Mouse (Mus musculus) gastrocnemius, postnatal 4 days (tissue): Measurements from ENCODE around the gene Sirt6. TPM values are rescaled to one million over a fixed set of nuclear protein-coding genes. Genes with fewer than 3 reads are reported as not detected.
A peak's percentile ranks its signal among the peaks of the same experiment; 100 is the strongest.

Experiments
- DNase-seq, 2 experiments: peaks; one replicate each; pipeline ENCODE4 v3.0.0; 2021 to 2022; ENCODE audit warnings: low spot score in 2 of 2, mixed read lengths in 2 of 2
- long read RNA-seq, 2 experiments: library from polyadenylated mRNA; stranded (forward); transcript quantifications; one replicate each; pipeline ENCODE4 v2.0.0; 2021
- total RNA-seq, 2 experiments: library from RNA; stranded (reverse); gene quantifications; 2 replicates each; pipeline ENCODE4 v1.2.3; 2021

The Sirt6 gene
- total RNA-seq, result 10 to 100 TPM; 13.6 to 18.2 TPM
- long read RNA-seq, experiment 1, partial matches to known transcripts, result 1 of 9 reads
- long read RNA-seq, experiment 1, other reads (novel, unspliced or antisense), result 5 of 9 reads
- long read RNA-seq, experiment 2, partial matches to known transcripts, result 3 of 10 reads
- long read RNA-seq, experiment 2, other reads (novel, unspliced or antisense), result 4 of 10 reads

- DNase-seq, result peak; percentile 73 to 88
Measured at GRCm38 (mm10) chr10:81626994-81627835, at the start of gene Sirt6. Gene Sirt6 (minus strand): TSS chr10:81627797.

DNA sequence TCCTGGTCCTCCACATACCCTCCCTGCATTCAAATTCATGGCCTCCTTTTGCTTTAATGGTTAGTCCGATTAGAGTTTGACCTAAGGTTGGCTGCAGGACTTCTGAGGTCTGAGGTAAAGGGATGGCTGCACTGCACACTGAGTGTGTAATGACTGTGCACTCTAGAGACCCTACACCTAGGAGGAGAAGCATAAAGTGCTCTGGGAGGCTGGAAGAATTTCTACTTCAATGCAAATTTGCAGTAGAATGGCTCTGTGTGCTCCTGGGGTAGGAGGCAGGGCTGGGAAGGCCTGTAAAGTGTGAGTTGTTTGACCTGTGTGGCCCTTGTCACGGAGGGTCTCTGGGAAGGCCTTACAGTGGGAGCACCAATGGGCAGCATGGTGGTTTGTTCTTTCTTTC lies 28.6 kb upstream of the Sirt6 start:
- DNase-seq, result peak in 1 of 2 experiments; percentile 5

DNA sequence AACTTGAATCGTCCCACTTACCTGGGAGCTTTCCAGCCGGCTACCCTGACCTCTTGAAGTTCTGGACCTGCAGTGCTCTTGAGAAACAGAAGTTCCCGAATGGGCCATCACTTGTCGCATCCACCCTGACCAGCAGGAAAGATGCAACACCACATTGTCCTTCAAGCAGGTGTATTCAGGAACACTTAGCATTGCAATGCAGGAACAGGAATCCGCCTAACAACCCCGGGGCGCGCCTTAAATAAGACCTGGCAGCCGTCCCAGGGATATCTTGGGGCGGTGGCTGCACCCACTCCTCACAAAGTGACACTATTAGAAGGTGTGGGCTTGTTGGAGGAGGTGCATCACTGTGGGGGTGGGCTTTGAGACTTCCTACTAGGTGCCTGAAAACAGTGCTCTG lies 27.6 kb upstream of the Sirt6 start:
- DNase-seq, result peak; percentile 5 to 13

GRCm38 (mm10) chr10:81648803-81649775 lies 21.5 kb upstream of the Sirt6 start, which contains the start of gene Gm10778:
Gene Gm10778 (plus strand): TSS chr10:81649059.
- DNase-seq, result peak; percentile 64 to 82

- peak; percentile 7 to 12 for DNase-seq
Measured at GRCm38 (mm10) chr10:81646015-81646555, 18.5 kb upstream of the Sirt6 start.

GRCm38 (mm10) chr10:81645391-81645790 lies 17.8 kb upstream of the Sirt6 start:
- peak in 1 of 2 experiments; percentile 1 for DNase-seq

DNA sequence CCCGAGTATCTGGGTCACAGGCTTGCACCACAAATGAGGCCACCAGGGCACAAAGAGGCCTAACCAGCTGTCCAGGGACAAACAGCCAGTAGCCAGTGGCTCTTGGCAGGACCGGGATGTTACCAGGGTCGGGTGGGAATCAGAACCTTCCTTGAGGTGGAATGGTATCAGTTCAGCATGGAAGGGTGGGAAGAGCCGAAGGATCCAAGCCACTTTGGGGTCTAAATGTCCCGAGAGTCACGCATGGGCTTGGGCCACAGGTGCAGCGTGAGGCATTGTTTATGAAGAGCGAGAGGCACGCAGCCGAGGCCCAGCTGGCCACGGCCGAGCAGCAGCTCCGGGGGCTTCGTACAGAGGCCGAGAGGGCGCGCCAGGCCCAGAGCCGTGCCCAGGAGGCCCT lies 17.1 kb upstream of the Sirt6 start:
- DNase-seq, result peak in 1 of 2 experiments; percentile 14

DNA sequence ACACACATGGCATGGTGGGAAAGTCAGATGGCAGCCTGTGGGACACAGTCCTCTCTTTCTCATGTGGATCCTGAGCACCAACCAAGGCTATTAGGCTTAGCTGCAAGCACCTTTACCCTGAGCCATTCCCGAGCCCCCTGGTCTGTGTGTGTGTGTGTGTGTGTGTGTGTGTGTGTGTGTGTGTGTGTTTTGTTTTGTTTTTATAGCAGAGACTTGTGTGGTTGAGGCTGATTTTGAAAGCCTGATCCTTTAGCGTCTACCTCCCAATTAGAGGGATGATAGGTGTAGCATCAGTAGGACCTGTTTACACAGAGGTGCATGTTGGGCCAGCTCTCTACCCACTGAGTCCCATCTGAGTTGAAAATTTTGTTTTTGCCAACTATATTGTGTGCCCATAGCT lies 16.6 kb upstream of the Sirt6 start:
- no peak for DNase-seq

GRCm38 (mm10) chr10:81643449-81644055 lies 16.0 kb upstream of the Sirt6 start:
- peak; percentile 93 to 97 for DNase-seq

GRCm38 (mm10) chr10:81642648-81643448 lies 15.3 kb upstream of the Sirt6 start:
- no peak for DNase-seq

DNA sequence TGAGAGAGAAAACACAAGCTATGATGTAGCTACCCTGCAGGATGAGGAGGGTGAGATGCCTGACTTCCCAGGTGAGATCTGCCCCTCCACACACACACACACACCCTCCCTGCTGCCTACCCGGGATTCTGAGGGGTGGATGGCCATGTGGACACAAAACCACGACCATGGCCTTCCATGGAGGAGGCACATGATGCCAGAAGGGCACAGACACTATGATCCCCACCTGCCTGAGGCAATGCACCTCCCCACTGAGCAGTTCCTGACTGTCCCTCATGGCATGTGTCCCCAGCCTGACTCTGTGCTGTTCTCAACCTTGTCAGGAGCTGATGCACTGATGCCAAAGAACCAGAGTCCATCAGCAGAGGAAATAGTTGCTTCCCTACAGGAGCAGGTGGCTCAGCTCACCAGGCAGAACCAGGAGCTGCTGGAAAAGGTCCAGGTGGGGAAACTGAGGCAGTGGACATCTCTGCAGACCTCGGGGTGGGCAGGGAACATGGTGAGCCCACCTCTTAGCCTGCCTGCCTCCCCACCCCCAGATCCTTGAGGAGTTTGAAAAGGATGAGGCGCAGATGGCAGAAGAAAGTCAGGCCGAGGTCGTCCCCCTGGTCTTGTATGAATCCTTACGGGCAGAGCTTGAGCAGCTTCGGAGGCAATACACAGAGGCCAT lies 14.5 kb upstream of the Sirt6 start:
- DNase-seq, result peak in 1 of 2 experiments; percentile 16

DNA sequence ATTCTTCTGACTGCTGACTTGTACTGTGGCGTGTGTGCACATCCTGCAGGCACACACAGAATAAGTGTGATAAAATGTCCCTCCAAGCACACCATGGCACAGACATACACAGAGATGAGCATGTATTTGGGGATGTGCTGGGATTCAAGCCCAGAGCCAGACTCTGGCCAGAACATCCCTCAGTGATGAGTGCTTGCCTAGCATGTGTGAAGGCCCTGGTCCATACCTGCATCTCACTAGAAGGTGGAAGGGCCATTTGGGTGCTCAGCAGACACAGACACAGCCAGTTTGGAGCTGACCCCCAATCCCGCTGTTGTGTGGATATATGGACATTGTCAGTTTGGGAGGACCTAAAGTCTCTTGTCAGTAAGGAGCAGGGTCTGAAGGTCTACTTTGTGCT lies 14.0 kb upstream of the Sirt6 start:
- DNase-seq, result peak in 1 of 2 experiments; percentile 10

DNA sequence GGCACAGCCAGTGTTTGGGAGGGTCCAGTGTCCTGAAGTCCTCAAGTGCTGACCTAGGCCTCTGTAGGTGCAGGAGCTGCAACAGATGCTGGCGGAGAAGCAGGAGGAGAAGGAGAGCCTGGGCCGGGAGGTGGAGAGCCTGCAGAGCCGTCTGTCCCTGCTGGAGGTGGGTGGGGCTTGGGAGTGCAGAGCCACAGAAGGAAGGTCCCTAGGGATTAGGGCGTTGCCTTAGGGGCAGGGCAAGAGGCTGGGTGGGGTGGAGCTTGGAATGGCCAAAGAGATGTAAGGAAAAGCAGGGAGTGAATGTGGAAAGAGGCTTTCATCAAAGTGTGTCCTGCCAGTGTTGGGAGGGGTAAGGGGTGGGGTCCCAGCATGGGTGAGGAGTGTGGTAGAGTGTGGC lies 13.2 kb upstream of the Sirt6 start:
- peak in 1 of 2 experiments; percentile 14 for DNase-seq

DNA sequence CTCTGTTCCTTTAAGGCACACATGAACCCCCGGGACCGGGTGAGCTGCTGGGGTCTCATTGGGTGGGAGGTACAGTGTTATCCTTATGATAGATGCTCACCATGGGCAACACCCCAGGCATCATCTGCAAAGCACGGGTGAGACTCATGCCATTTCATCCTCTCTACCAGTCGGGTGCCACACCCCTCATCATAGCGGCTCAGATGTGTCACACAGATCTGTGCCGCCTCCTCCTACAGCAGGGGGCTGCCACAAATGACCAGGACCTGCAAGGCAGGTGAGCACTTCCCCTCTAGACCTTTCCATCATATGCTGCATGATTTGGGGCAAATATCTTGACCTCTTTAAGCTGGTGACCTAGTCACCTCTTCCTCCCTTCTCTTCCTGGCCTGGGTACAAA lies 10.5 kb upstream of the Sirt6 start:
- DNase-seq, result no peak

DNA sequence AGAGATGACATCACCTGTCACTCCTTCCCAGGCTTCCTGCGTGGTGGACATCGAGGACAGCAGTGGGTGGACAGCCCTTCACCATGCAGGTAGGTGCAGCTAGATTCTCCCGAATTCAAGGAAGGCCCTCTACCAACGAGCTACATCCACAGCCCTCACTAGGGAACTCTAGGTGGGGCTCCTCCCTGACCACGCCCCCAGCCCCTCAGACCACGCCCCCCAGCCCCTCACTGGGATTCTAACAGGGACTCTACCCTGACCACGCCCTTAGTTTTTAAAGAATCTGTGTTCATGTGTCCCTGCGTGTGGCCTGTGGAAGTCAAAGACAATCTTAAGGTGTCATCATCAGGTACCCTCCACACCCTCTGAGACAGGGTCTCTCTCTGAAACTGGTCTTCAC lies 8.7 kb upstream of the Sirt6 start:
- DNase-seq, result no peak

- DNase-seq, result peak; percentile 70 to 82
Measured at GRCm38 (mm10) chr10:81633253-81634099, 5.9 kb upstream of the Sirt6 start.

- DNase-seq, result no peak
Measured at GRCm38 (mm10) chr10:81628390-81628789, 793 bp upstream of the Sirt6 start, which contains the start of gene Ankrd24. Gene Ankrd24 (plus strand): TSS chr10:81628540.

DNA sequence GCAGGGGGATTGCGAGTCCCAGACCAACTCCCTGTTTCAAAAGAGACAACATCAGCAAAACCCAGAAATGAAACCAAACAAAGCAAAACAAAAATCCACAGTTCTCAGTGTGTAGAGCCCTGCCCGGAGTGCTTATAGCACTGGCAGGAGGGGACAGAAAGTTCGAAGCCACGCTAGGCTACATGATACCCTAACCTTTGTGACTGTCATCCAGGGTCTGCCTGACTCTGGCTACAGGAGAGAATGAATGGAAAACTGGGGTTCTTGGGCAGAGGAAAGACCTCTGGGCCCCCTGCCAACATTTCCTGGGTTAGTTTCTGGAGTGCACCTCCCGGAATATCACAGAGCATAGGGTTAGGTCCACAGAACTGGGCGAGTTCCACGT lies 231 bp upstream of the Sirt6 start:
- DNase-seq, result peak in 1 of 2 experiments; percentile 36
